Mouse (Mus musculus) heart, embryonic 16.5 days (tissue): ENCODE data around the gene Snd1. TPM values are rescaled to one million over a fixed set of nuclear protein-coding genes. Genes with fewer than 3 reads are reported as not detected.

ENCODE experiments used
- ATAC-seq: fragments of 200-750 bp; cut with Nextera tagmentation; replicated peaks from 2 replicates; pipeline ENCODE4 v1.8.0; 2017; ENCODE audit warnings: moderate number of reproducible peaks; ENCODE audit not compliant: insufficient read depth, low FRiP score; ENCODE audit errors: extremely low read depth
- H3K27ac ChIP-seq: fragments of 300-500 bp; sonication (generic); 2 replicates; pipeline ENCODE4 v1.5.1; 2014; ENCODE audit warnings: mild to moderate bottlenecking, low read length, control low read depth, moderate library complexity
- H3K27me3 ChIP-seq: fragments of 300-500 bp; sonication (generic); 2 replicates; pipeline ENCODE4 v1.6.1; 2014; ENCODE audit warnings: low read length, mixed read lengths; ENCODE audit not compliant: control insufficient read depth, insufficient read depth
- H3K36me3 ChIP-seq: fragments of 300-500 bp; sonication (generic); 2 replicates; pipeline ENCODE4 v1.6.1; 2014; ENCODE audit not compliant: control insufficient read depth, insufficient read depth
- H3K4me1 ChIP-seq: fragments of 300-500 bp; sonication (generic); 2 replicates; pipeline ENCODE4 v1.6.1; 2014; ENCODE audit warnings: low read length, mixed read lengths; ENCODE audit not compliant: control insufficient read depth, insufficient read depth
- H3K4me2 ChIP-seq: fragments of 300-500 bp; sonication (generic); 2 replicates; pipeline ENCODE4 v1.6.1; 2014; ENCODE audit warnings: low read depth, mild to moderate bottlenecking, control low read depth, low read length
- H3K4me3 ChIP-seq: fragments of 300-500 bp; sonication (generic); 2 replicates; pipeline ENCODE4 v1.5.1; 2014; ENCODE audit warnings: mild to moderate bottlenecking, control low read depth, low read length
- H3K9ac ChIP-seq: fragments of 300-500 bp; sonication (generic); 2 replicates; pipeline ENCODE4 v1.6.1; 2014; ENCODE audit warnings: low read length, control low read depth
- H3K9me3 ChIP-seq: fragments of 300-500 bp; sonication (generic); replicated peaks from 2 replicates; pipeline ENCODE4 v1.6.1; 2016; ENCODE audit warnings: low read length; ENCODE audit not compliant: control insufficient read depth
- WGBS: fragments of 180-500 bp; shearing (Covaris S2); extraction: QIAGEN DNeasy Blood & Tissue Kit; methylation state at CpG from one replicate; pipeline ENCODE4 v1.1.7; 2014; 5-methylcytosine and 5-hydroxymethylcytosine counted together
- polyA plus RNA-seq: library from polyadenylated mRNA; unstranded; fragments of >200 nt; fragmentation: Nextera tagmentation; extraction: Ambion mirVana; gene quantifications from 2 replicates; pipeline ENCODE4 v1.2.1, GENCODE M21; 2015

Gene Snd1
- polyA plus RNA-seq, 1 experiment from 2014 or later = 81.8 TPM

GRCm38 (mm10) chr6:28479865-28480751, 5.2 kb downstream of the Snd1 start:
- peak; percentile 98 for ATAC-seq
- Histone ChIP-seq H3K27ac (peak overlapping the region; percentile 93), H3K36me3 (no peaks in the 10 kb centered on the region), H3K4me3 (peak overlapping the region; percentile 94), H3K27me3 (no peaks in the 10 kb centered on the region), H3K4me2 (peak overlapping the region; percentile 92), H3K9ac (peak overlapping the region; percentile 95), H3K4me1 (peaks cover 40% of the 10 kb centered on the region), H3K9me3 (no peaks in the 10 kb centered on the region)
- under 1% methylated on average over 68 of the region's 68 CpGs for WGBS

DNA sequence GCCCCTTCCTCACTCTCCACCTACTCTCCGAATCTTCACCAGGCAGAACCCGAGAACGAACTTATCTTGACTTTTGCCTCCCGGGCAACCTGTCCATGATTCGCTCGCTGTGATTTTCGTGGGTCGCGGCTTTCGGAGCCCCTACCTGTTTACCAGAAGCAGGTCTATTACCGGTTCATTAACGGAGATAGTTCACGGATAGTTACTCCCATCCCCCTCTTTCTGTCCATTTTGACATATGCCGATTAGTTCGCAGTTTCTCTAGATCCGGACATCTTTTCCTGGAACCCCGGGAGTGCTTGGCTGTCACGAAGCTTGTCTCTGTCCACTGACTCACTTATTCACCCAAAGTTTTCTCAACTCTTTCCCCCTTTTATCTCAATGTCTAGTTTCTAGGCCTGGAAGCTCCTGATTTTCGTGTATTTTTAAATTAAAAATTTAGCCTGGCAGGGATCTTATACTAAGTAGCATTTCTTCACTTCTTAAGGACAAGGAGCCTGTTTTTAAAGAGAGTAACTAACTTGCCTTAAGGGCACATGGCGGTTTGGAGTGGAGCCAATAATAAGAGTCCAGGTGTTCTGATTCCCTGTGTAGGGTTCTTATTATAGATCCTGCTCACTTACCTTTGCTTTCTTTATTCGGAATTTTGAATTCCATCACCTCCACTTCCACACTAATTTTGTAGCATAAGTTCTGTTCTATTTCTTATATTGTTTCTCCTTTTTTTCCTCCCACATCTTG, 6.0 kb downstream of the Snd1 start:
- no peak for ATAC-seq
- Histone ChIP-seq H3K4me3 (peak overlapping the region; percentile 94), H3K36me3 (no peaks in the 10 kb centered on the region), H3K9me3 (no peaks in the 10 kb centered on the region), H3K9ac (peak overlapping the region; percentile 95), H3K27me3 (no peaks in the 10 kb centered on the region), H3K27ac (peak overlapping the region; percentile 93), H3K4me2 (peak overlapping the region; percentile 72), H3K4me1 (peaks cover 48% of the 10 kb centered on the region)
- 4% methylated on average over 21 of the region's 21 CpGs for WGBS

- H3K4me3 ChIP-seq = no peak overlapping the region
- peak overlapping the region; percentile 72; the same call in 1 of the 2 replicates for H3K4me2 ChIP-seq
- no peaks in the 10 kb centered on the region for H3K27me3 ChIP-seq
- peaks cover 67% of the 10 kb centered on the region for H3K4me1 ChIP-seq
- no peak overlapping the region for H3K9ac ChIP-seq
- WGBS = 62% methylated on average over 4 of the region's 4 CpGs
- ATAC-seq = no peak
- H3K36me3 ChIP-seq = no peaks in the 10 kb centered on the region
- H3K27ac ChIP-seq = no peak overlapping the region
- H3K9me3 ChIP-seq = no peaks in the 10 kb centered on the region
Observed at GRCm38 (mm10) chr6:28482711-28483315, 7.9 kb downstream of the Snd1 start.

- Histone ChIP-seq H3K27ac (peak overlapping the region; percentile 84), H3K36me3 (peaks cover 9% of the 10 kb centered on the region; the same call in 1 of the 2 replicates), H3K4me3 (no peak overlapping the region), H3K4me1 (peaks cover 68% of the 10 kb centered on the region), H3K9ac (no peak overlapping the region), H3K27me3 (no peaks in the 10 kb centered on the region), H3K4me2 (peak overlapping the region; percentile 38), H3K9me3 (no peaks in the 10 kb centered on the region)
- WGBS = 57% methylated on average over 2 of the region's 2 CpGs
- ATAC-seq = peak; percentile 80
Observed at GRCm38 (mm10) chr6:28486008-28486407, 11.1 kb downstream of the Snd1 start.

DNA sequence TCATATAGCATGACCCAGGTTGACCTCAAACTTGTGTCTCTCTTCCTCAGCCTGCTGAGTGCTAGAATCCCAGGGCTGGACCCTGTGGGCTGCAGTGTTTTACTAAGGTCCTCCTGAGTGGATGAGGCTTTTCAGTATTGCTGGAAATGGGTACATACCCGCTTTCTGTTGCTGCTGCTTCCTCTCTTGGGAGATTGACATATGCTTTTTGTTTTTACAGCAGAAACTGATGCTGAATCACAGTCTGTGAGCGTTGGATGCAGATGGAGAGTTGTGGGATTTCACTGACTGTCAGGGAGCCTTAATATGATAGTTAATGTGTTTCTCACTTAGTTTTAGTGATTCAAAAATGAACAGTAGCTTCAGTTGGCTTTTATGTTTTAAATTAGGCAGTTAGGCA, 11.5 kb downstream of the Snd1 start:
- Histone ChIP-seq H3K27me3 (no peaks in the 10 kb centered on the region), H3K9me3 (no peaks in the 10 kb centered on the region), H3K4me1 (peaks cover 64% of the 10 kb centered on the region), H3K36me3 (peaks cover 9% of the 10 kb centered on the region; the same call in 1 of the 2 replicates), H3K4me2 (peak overlapping the region; percentile 38), H3K9ac (peak overlapping the region; percentile 14; the same call in 1 of the 2 replicates), H3K27ac (peak overlapping the region; percentile 84), H3K4me3 (no peak overlapping the region)
- ATAC-seq = no peak
- 64% methylated on average over 2 of the region's 2 CpGs for WGBS

- Histone ChIP-seq H3K4me2 (0 out of 2 replicates have a peak overlapping the region, but pooled peaks have one; percentile 38), H3K9me3 (no peaks in the 10 kb centered on the region), H3K27ac (no peak overlapping the region; the same call in 1 of the 2 replicates), H3K27me3 (no peaks in the 10 kb centered on the region), H3K9ac (no peak overlapping the region), H3K4me3 (no peak overlapping the region), H3K36me3 (peaks cover 9% of the 10 kb centered on the region; the same call in 1 of the 2 replicates), H3K4me1 (peaks cover 60% of the 10 kb centered on the region)
- 86% methylated on average over 7 of the region's 7 CpGs for WGBS
- ATAC-seq = no peak
Observed at GRCm38 (mm10) chr6:28486905-28487304, 12.0 kb downstream of the Snd1 start.

DNA sequence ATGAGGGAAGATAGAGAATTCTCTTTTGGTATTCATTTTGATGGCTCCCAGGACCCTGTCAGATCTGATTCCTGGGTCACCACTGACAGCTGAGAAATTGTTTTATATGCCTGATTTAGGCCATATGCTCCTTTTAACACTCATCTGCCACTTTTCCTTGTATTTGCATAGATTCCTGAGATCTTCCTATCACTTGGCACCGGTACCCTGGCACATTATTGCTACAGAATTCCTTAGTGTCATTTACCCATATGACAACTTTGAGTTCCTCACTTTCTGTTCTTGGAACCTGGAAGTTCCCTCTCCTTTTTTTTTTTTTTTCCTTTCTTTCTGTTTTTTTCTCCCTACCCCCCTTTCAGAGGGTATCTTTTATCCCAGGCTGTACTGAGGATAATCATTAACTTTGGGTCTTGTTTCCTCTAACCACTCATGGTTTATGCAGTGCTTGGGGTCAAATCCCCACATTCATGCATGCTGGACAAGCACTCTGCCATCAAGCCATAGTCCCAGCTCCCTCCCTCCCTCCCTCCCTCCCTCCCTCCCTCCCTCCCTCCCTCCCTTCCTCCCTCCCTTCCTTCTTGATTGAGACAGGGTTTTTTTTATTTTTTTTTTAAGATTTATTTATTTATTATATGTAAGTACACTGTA, 13.4 kb downstream of the Snd1 start:
- H3K4me3 ChIP-seq = no peak overlapping the region
- H3K4me1 ChIP-seq = peaks cover 46% of the 10 kb centered on the region
- H3K4me2 ChIP-seq = no peak overlapping the region
- H3K27ac ChIP-seq = no peak overlapping the region
- H3K9me3 ChIP-seq = no peaks in the 10 kb centered on the region
- no peak for ATAC-seq
- no peak overlapping the region for H3K9ac ChIP-seq
- no peaks in the 10 kb centered on the region for H3K27me3 ChIP-seq
- WGBS = 87% methylated on average over 1 of the region's 1 CpGs
- H3K36me3 ChIP-seq = peaks cover 15% of the 10 kb centered on the region; the same call in 1 of the 2 replicates

DNA sequence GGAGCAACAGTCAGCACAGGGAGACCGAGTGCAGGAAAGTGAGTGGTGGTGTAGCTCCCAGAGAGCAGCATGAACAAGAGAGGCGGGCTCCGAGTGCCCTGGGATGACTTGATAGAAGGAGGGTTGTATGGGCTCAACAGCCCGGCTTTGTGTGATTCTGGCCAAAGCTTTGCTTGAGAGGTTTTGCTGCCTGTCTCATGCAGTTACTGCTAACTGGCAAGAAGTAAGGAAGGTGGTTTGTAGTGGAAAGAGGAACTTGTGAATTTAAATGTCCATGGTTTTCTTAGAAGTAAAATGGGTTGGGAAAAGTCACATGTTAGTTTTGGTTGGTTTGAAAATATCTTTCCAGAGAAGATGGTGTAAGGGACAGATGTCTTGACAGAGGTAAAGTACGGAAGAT, 15.7 kb downstream of the Snd1 start:
- H3K4me3 ChIP-seq = no peak overlapping the region
- H3K4me1 ChIP-seq = peaks cover 27% of the 10 kb centered on the region
- peaks cover 15% of the 10 kb centered on the region; the same call in 1 of the 2 replicates for H3K36me3 ChIP-seq
- ATAC-seq = no peak
- WGBS = 75% methylated on average over 5 of the region's 5 CpGs
- H3K27me3 ChIP-seq = no peaks in the 10 kb centered on the region
- no peak overlapping the region for H3K9ac ChIP-seq
- H3K9me3 ChIP-seq = no peaks in the 10 kb centered on the region
- H3K27ac ChIP-seq = no peak overlapping the region
- H3K4me2 ChIP-seq = no peak overlapping the region
